Mouse (Mus musculus) embryonic facial prominence, embryonic 13.5 days (tissue): Measurements from ENCODE around the gene Nfatc2. TPM values are rescaled to one million over a fixed set of nuclear protein-coding genes. Genes with fewer than 3 reads are reported as not detected.

Experiments used
- ATAC-seq: fragments of 200-750 bp; cut with Nextera tagmentation; 2 replicates; pipeline ENCODE4 v1.8.0; 2017; ENCODE audit warnings: low read depth; ENCODE audit not compliant: insufficient number of reproducible peaks, insufficient read depth, low FRiP score, low TSS enrichment
- H3K27ac ChIP-seq: fragments of 300-500 bp; sonication (generic); 2 replicates; pipeline ENCODE4 v1.5.1; 2015; ENCODE audit warnings: moderate library complexity, mild to moderate bottlenecking, inconsistent platforms
- H3K27me3 ChIP-seq: fragments of 300-500 bp; sonication (generic); 2 replicates; pipeline ENCODE4 v1.6.1; 2015; ENCODE audit warnings: mild to moderate bottlenecking, inconsistent platforms
- H3K36me3 ChIP-seq: fragments of 300-500 bp; sonication (generic); 2 replicates; pipeline ENCODE4 v1.6.1; 2015; ENCODE audit warnings: mild to moderate bottlenecking, inconsistent platforms
- H3K4me1 ChIP-seq: fragments of 300-500 bp; sonication (generic); 2 replicates; pipeline ENCODE4 v1.6.1; 2015; ENCODE audit warnings: inconsistent platforms
- H3K4me2 ChIP-seq: fragments of 300-500 bp; sonication (generic); 2 replicates; pipeline ENCODE4 v1.6.1; 2015; ENCODE audit warnings: moderate library complexity, mild to moderate bottlenecking, inconsistent platforms
- H3K4me3 ChIP-seq: fragments of 300-500 bp; sonication (generic); 2 replicates; pipeline ENCODE4 v1.5.1; 2015; ENCODE audit warnings: mild to moderate bottlenecking, inconsistent platforms
- H3K9ac ChIP-seq: fragments of 300-500 bp; sonication (generic); 2 replicates; pipeline ENCODE4 v1.6.1; 2015; ENCODE audit warnings: mild to moderate bottlenecking, inconsistent platforms
- H3K9me3 ChIP-seq: fragments of 300-500 bp; sonication (generic); 2 replicates; pipeline ENCODE4 v1.6.1; 2016; ENCODE audit warnings: inconsistent platforms
- WGBS: fragments of 180-500 bp; shearing (Covaris S2); methylation state at CpG from one replicate; pipeline ENCODE4 v1.1.7; 2015; ENCODE audit warnings: mixed read lengths; 5-methylcytosine and 5-hydroxymethylcytosine counted together
- polyA plus RNA-seq: library from polyadenylated mRNA; unstranded; fragments of >200 nt; fragmentation: Nextera tagmentation; extraction: Ambion mirVana; gene quantifications from 2 replicates; pipeline ENCODE4 v1.2.1, GENCODE M21; 2015

Gene Nfatc2
- polyA plus RNA-seq, 1 experiment from 2014 or later = 5.9 TPM

DNA sequence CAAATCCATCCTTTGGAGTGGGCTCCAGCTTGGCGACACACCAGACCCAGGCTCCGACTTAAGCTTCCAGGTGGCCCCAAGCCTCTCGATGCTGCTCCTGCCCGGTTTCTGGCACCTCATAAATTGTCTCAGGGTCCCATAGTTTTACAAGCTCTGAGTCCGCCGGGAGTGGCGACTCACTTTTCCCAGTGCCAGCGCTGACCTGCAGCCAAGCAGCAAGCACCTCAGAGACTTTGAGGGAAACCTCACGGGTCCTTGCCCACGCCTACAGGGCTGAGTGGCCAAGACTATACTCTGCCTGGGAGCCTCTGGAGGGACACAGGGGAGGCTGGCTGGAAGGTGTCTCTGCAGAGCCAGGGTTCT, 74.0 kb downstream of the Nfatc2 start:
- H3K9me3 ChIP-seq = no peaks in the 10 kb centered on the region
- H3K27me3 ChIP-seq = no peaks in the 10 kb centered on the region
- no peak overlapping the region for H3K9ac ChIP-seq
- no peak overlapping the region for H3K27ac ChIP-seq
- H3K4me1 ChIP-seq = peaks cover 24% of the 10 kb centered on the region
- no peak overlapping the region for H3K4me3 ChIP-seq
- no peak overlapping the region for H3K4me2 ChIP-seq
- H3K36me3 ChIP-seq = 0 out of 2 replicates have a peak, but pooled peaks cover 3% of the 10 kb centered on the region
- no peak for ATAC-seq
- 91% methylated on average over 10 of the region's 10 CpGs for WGBS

DNA sequence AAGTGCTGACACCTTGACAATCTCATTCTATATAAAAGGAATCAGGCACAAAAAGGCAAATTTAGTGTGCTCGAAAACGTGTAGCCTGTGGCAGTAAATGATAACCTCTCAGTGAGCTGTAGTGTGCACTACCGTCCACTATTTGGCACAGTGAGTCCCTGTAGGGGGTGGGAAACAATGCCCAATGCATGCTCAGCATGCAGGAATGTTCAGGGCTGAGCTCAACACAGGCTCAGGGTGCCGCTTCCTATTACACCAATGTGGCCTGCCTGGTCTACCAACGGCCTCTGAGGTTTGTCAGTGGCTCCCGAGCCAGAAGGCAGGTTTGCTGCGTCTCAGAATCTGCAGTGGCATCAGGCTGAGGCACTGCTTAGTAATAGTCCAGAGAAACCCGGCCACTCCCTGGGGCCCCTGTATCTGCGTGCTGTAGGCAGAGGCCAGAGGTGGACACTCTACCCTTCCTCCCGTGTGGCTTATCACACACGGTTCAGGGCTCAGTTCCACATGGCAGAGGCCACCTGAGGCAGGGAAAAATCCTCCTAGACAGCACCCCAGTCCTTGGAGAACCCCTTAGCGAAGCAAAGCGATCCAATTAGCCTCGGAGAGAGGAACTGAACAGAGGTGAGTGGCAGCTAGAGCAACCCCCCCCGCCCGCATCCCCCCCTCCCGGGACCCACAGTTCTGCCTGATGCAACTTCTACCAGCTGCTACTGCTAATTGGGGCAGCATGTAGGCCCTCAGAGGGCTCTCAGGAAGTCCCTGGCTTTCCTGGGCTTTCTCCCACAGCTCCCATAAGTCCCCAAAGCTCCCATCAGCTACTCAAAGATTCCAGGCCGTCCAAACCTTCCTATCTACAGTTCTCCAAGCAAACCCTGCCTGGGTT, 74.7 kb downstream of the Nfatc2 start:
- H3K9ac ChIP-seq = no peak overlapping the region
- H3K36me3 ChIP-seq = 0 out of 2 replicates have a peak, but pooled peaks cover 3% of the 10 kb centered on the region
- 77% methylated on average over 18 of the region's 18 CpGs for WGBS
- ATAC-seq = no peak
- H3K4me1 ChIP-seq = peaks cover 23% of the 10 kb centered on the region
- H3K27ac ChIP-seq = no peak overlapping the region
- no peaks in the 10 kb centered on the region for H3K27me3 ChIP-seq
- no peaks in the 10 kb centered on the region for H3K9me3 ChIP-seq
- no peak overlapping the region for H3K4me2 ChIP-seq
- H3K4me3 ChIP-seq = no peak overlapping the region

DNA sequence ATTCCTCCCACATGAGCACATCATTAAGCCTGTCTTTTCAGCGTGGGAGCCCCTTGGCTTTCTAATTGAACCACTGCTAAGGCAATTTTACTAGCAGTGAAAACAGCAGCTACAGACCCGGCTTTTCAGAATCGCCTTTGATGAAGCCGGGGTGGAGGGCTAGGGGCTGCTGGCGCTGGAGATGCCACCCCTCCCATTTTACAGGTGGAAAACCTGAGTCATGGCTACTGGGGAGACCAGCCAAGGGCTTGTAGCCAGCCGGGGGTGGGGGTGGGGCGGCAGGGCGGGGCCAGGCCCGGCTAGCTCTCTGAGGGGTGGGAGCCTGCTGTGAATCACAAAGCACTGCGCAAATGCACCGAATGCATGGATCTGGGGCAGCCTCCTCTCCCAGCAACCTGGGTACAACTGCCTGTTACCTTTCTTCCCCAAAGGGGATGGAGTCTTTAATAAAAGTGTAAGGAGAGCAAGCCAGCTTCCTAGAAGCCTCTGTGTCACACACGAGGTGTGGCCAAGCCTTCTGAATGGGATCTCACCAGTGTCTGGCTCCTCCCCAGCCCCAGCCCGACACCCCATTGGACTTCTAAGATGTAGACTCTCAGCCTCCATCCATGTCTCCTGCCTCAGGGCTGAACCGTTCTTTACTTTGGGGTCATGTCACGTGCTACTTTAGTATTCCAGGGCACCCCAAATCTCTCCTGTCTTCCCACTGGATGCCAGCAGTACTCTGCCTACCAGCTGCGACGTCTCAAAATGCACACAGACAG, 75.9 kb downstream of the Nfatc2 start:
- WGBS = 11% methylated on average over 17 of the region's 17 CpGs
- ATAC-seq = no peak

DNA sequence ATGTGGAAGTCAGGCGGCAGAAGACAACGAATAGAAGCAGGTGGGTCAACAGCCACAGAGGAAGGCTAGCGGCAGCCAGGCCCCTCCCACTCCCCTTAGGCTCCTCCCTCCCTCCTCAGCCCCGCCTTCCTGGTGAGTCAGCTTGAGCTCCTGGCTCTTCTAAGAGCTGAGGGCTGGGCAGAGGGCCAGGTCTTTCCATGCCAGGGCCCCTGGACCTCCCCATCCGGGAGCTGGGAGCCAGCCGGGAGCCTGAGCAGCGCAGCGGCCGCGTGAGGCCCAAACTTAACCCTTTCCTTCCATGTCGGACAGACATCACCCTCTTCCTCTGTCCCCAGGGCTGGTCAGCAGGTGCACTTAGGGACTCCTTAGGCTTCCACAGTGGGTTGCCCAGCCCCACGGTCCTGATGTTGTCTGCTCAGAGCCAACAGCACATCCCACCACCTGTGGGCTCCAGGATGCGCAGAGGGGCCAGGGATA, 76.5 kb downstream of the Nfatc2 start:
- Histone ChIP-seq H3K9ac (0 out of 2 replicates have a peak overlapping the region, but pooled peaks have one; percentile 17), H3K27ac (peak overlapping the region; percentile 55), H3K4me3 (peak overlapping the region; percentile 22), H3K27me3 (no peaks in the 10 kb centered on the region), H3K9me3 (no peaks in the 10 kb centered on the region), H3K4me1 (peaks cover 22% of the 10 kb centered on the region), H3K36me3 (0 out of 2 replicates have a peak, but pooled peaks cover 3% of the 10 kb centered on the region), H3K4me2 (peak overlapping the region; percentile 58)
- WGBS = 1% methylated on average over 13 of the region's 13 CpGs
- peak; percentile 84 for ATAC-seq

More for the DNA sequence above, 75.9 kb downstream of the Nfatc2 start:
- H3K4me2 ChIP-seq = peak overlapping the region; percentile 58
- H3K9me3 ChIP-seq = no peaks in the 10 kb centered on the region
- 0 out of 2 replicates have a peak, but pooled peaks cover 3% of the 10 kb centered on the region for H3K36me3 ChIP-seq
- peak overlapping the region; percentile 55 for H3K27ac ChIP-seq
- peaks cover 22% of the 10 kb centered on the region for H3K4me1 ChIP-seq
- H3K4me3 ChIP-seq = peak overlapping the region; percentile 22
- 0 out of 2 replicates have a peak overlapping the region, but pooled peaks have one; percentile 17 for H3K9ac ChIP-seq
- no peaks in the 10 kb centered on the region for H3K27me3 ChIP-seq

DNA sequence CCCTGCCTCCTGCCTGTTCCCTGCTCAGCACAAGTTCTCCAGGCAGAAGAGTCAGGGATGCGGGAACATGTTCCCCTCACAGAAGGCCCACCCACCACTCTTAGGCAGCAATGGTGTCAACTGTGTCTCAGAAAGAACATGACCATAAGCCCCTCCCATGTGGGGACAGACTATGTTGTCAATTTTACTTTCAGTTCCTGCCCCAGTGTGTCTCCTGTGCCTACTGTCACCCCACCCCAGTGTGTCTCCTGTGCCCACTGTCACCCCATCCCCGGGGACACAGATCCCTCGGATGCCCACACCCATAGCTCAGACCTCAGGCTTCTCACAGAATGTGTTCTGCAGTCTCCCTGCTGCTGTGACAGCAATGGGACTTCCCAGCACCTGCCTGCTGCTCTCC, 79.2 kb downstream of the Nfatc2 start:
- Histone ChIP-seq H3K9me3 (no peaks in the 10 kb centered on the region), H3K36me3 (0 out of 2 replicates have a peak, but pooled peaks cover 3% of the 10 kb centered on the region), H3K4me2 (no peak overlapping the region), H3K4me3 (no peak overlapping the region), H3K9ac (no peak overlapping the region), H3K27ac (no peak overlapping the region), H3K27me3 (no peaks in the 10 kb centered on the region), H3K4me1 (peaks cover 21% of the 10 kb centered on the region)
- ATAC-seq = no peak
- 85% methylated on average over 3 of the region's 3 CpGs for WGBS

DNA sequence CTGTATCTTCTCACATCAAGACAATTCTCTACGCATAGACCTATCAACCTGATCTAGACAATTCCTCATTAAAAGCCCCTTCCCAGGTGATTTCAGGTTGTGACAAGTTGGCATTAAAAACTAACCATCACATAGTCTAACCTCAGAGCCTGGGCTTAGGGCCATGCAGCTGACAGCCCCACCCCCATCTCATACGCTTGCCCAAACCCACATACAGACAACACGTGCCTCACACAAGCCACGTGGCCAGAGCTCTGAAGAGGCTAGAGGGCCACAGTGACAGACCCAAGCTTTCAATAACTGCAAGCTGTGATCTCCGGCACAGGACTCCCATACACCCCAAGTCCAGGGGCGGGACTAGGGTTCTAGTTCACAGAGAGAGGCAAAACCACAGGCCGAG, 80.7 kb downstream of the Nfatc2 start:
- Histone ChIP-seq H3K36me3 (no peaks in the 10 kb centered on the region), H3K27me3 (no peaks in the 10 kb centered on the region), H3K9me3 (no peaks in the 10 kb centered on the region), H3K4me2 (no peak overlapping the region), H3K9ac (no peak overlapping the region), H3K4me3 (no peak overlapping the region), H3K4me1 (peaks cover 14% of the 10 kb centered on the region), H3K27ac (no peak overlapping the region)
- ATAC-seq = no peak
- WGBS = 85% methylated on average over 7 of the region's 7 CpGs

DNA sequence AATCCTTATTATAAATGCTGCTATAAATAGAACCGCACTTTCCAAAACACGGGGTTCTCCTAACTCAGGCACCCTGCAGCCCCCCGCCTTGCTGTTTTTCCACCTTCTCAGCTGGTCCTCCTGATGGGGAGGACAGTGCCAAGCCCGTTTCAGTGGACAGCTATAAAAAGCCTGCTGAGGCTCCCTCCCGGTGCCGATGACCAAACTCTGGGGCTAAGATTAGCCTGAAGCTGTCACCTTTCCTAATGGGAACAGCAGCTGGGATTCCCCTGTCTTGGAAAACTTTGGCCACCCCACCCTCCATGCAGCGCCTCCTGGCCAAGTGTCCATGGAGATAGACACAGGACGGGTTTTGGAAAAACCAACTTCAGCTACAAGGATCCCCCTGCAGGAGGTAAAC, 81.9 kb downstream of the Nfatc2 start:
- no peak overlapping the region for H3K4me2 ChIP-seq
- peaks cover 2% of the 10 kb centered on the region; the same call in 1 of the 2 replicates for H3K4me1 ChIP-seq
- no peaks in the 10 kb centered on the region for H3K9me3 ChIP-seq
- H3K27me3 ChIP-seq = no peaks in the 10 kb centered on the region
- H3K4me3 ChIP-seq = no peak overlapping the region
- ATAC-seq = no peak
- H3K9ac ChIP-seq = no peak overlapping the region
- H3K36me3 ChIP-seq = no peaks in the 10 kb centered on the region
- WGBS = 85% methylated on average over 8 of the region's 8 CpGs
- no peak overlapping the region for H3K27ac ChIP-seq

DNA sequence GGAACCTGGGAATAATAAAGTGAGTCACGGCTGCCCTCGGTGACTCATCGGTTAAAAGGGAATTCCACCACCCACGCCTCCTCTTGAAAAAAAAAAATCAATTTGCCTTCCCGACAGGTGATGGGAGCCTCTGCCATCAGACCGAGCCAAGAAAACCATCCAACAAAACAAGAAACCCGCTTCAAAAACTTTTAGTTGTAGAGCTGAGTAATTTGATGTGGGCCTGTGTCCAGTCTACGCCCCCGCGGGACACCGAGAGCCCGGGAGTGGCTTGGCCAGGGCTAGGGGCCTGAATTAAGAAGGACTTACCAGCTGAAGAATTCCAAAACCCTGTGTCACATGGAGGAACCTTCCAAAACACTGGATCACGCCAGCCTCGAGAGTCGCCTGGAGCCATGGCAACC, 83.2 kb downstream of the Nfatc2 start:
- ATAC-seq = no peak
- no peak overlapping the region for H3K4me3 ChIP-seq
- H3K9ac ChIP-seq = no peak overlapping the region
- no peak overlapping the region for H3K27ac ChIP-seq
- H3K36me3 ChIP-seq = no peaks in the 10 kb centered on the region
- no peaks in the 10 kb centered on the region for H3K9me3 ChIP-seq
- H3K27me3 ChIP-seq = no peaks in the 10 kb centered on the region
- no peaks in the 10 kb centered on the region for H3K4me1 ChIP-seq
- H3K4me2 ChIP-seq = no peak overlapping the region
- WGBS = 71% methylated on average over 15 of the region's 15 CpGs

DNA sequence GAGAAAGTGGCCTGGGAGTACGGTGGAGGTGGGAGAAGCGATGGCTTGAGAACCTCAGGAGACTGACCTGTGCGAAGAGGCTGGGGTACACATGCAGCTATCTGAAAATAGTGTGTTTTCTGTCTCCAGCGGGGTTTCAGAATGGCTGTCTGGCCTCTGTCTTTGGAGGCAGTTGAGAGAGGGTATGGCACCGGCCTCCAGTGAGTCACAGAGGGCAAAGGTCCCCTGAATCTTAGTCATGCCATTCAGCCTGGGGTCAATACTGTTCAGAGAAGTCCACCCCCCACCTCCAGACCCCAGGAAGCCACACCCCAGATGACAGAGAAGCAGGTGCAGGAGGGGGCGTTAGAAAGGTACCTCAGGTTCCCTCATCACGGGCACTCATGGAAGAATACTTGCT, 83.7 kb downstream of the Nfatc2 start:
- H3K9ac ChIP-seq = no peak overlapping the region
- no peak for ATAC-seq

DNA sequence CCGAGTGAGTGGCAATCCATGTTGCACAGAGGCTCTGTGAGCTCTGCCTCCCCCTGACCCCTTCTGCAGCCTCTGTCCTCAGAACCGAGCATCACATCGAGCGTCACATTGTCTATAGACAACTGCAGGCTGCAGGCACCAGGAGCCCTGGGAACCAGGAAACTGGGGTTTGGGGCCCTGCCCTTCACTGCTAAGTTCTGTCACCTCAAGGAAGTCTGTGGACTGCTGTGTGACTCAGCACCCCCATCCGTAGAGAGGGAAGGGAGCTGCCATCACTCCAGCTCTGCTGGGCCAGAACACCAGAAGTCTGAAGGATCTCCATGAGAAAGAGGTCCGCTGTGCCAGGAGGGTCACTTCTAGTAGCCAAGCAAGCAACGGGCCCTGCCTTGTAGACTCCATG, 84.7 kb downstream of the Nfatc2 start:
- no peaks in the 10 kb centered on the region for H3K27me3 ChIP-seq
- 82% methylated on average over 7 of the region's 7 CpGs for WGBS

More for the DNA sequence above, 83.7 kb downstream of the Nfatc2 start:
- Histone ChIP-seq H3K4me2 (no peak overlapping the region), H3K4me3 (no peak overlapping the region), H3K27me3 (no peaks in the 10 kb centered on the region), H3K27ac (no peak overlapping the region), H3K4me1 (no peaks in the 10 kb centered on the region), H3K9me3 (no peaks in the 10 kb centered on the region), H3K36me3 (no peaks in the 10 kb centered on the region)
- 83% methylated on average over 7 of the region's 7 CpGs for WGBS

DNA sequence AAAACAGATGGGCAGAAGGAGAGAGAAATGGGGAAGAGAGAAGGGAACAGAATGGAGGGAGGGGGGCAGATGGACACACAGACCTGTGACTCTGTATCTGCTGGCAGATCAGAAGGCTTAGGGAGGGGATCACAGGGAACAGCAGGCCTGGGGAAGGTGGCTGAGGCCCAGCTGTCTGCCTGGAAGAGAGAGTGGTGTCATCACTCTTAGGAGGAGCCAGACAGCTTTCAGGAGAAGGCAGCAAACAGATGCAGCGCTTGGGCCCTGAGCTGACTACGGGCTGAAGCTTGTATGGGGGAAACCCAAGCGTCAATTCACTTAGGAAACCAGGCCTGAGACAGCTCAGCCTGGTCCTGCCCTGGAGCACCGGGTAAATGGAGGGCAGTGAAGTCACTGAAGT, 86.0 kb downstream of the Nfatc2 start:
- H3K4me3 ChIP-seq = no peak overlapping the region
- no peak overlapping the region for H3K4me2 ChIP-seq
- no peaks in the 10 kb centered on the region for H3K27me3 ChIP-seq
- peaks cover 5% of the 10 kb centered on the region; the same call in 1 of the 2 replicates for H3K9me3 ChIP-seq
- no peak overlapping the region for H3K27ac ChIP-seq
- H3K36me3 ChIP-seq = no peaks in the 10 kb centered on the region
- H3K9ac ChIP-seq = no peak overlapping the region
- no peak for ATAC-seq
- 80% methylated on average over 4 of the region's 4 CpGs for WGBS
- no peaks in the 10 kb centered on the region for H3K4me1 ChIP-seq

More for the DNA sequence above, 84.7 kb downstream of the Nfatc2 start:
- Histone ChIP-seq H3K4me1 (no peaks in the 10 kb centered on the region), H3K9me3 (no peaks in the 10 kb centered on the region), H3K9ac (no peak overlapping the region), H3K27ac (no peak overlapping the region), H3K4me2 (no peak overlapping the region), H3K4me3 (no peak overlapping the region), H3K36me3 (no peaks in the 10 kb centered on the region)
- no peak for ATAC-seq
